Mouse (Mus musculus) MEL (cell line): ENCODE measurements around the gene Them5.

Source experiments
- CTCF ChIP-seq, 3 experiments: IDR thresholded peaks in 2 of 3; conservative IDR thresholded peaks in 1 of 3; 2 replicates each; pipeline ENCODE4 v1.5.1; 2011 to 2012; ENCODE audit warnings: low read length in 3 of 3, low read depth in 2 of 3, mild to moderate bottlenecking in 2 of 3, improper control_type of control experiment in 1 of 3, inconsistent platforms in 1 of 3, mixed read lengths in 1 of 3, moderate library complexity in 1 of 3; ENCODE audit not compliant: control insufficient read depth in 1 of 3, insufficient read depth in 1 of 3, poor library complexity in 1 of 3, severe bottlenecking in 1 of 3
- EP300 ChIP-seq, 2 experiments: IDR thresholded peaks; 2 replicates each; pipeline ENCODE4 v1.6.1; 2011; ENCODE audit warnings: improper control_type of control experiment in 2 of 2, low read length in 2 of 2, low read depth in 1 of 2, mild to moderate bottlenecking in 1 of 2
- ETS1 ChIP-seq: IDR thresholded peaks from 2 replicates; pipeline ENCODE4 v1.6.1; 2012; ENCODE audit warnings: low read depth, mild to moderate bottlenecking, inconsistent platforms, low read length, improper control_type of control experiment, moderate library complexity
- GABPA ChIP-seq: IDR thresholded peaks from 2 replicates; pipeline ENCODE4 v1.6.1; 2012; ENCODE audit warnings: low read depth, mild to moderate bottlenecking, inconsistent platforms, low read length, improper control_type of control experiment, moderate library complexity
- JUND ChIP-seq: IDR thresholded peaks from 2 replicates; pipeline ENCODE4 v1.6.1; 2011; ENCODE audit warnings: low read depth, mild to moderate bottlenecking, improper control_type of control experiment, low read length
- MAFK ChIP-seq: IDR thresholded peaks from 2 replicates; pipeline ENCODE4 v1.6.1; 2011; ENCODE audit warnings: low read depth, mild to moderate bottlenecking, low read length, improper control_type of control experiment, borderline replicate concordance
- MAX ChIP-seq: IDR thresholded peaks from 2 replicates; pipeline ENCODE4 v1.6.1; 2011; ENCODE audit warnings: low read length, improper control_type of control experiment
- NELFE ChIP-seq: IDR thresholded peaks from 2 replicates; pipeline ENCODE4 v1.6.1; 2011; ENCODE audit warnings: low read depth, low read length, improper control_type of control experiment
- POLR2A ChIP-seq, 2 experiments: IDR thresholded peaks; 2 replicates each; pipeline ENCODE4 v1.6.1; 2011 to 2012; ENCODE audit warnings: low read length in 2 of 2, mild to moderate bottlenecking in 2 of 2, control low read depth in 1 of 2, improper control_type of control experiment in 1 of 2, low read depth in 1 of 2, moderate library complexity in 1 of 2; ENCODE audit not compliant: control insufficient read depth in 1 of 2, insufficient read depth in 1 of 2, poor library complexity in 1 of 2
- RAD21 ChIP-seq: IDR thresholded peaks from 2 replicates; pipeline ENCODE4 v1.6.1; 2011; ENCODE audit warnings: mild to moderate bottlenecking, low read depth, low read length, improper control_type of control experiment
- TAL1 ChIP-seq: IDR thresholded peaks from 2 replicates; pipeline ENCODE4 v1.6.1; 2012; ENCODE audit warnings: mild to moderate bottlenecking, inconsistent platforms, low read length, moderate library complexity, mixed read lengths
- TBP ChIP-seq: IDR thresholded peaks from 2 replicates; pipeline ENCODE4 v1.8.0; 2011; ENCODE audit warnings: low read depth, low read length, improper control_type of control experiment
- USF1 ChIP-seq: IDR thresholded peaks from 2 replicates; pipeline ENCODE4 v1.6.1; 2014; ENCODE audit warnings: low read depth, mild to moderate bottlenecking, inconsistent platforms, low read length, improper control_type of control experiment, moderate library complexity
- ZKSCAN1 ChIP-seq: IDR thresholded peaks from 2 replicates; pipeline ENCODE4 v1.6.1; 2012; ENCODE audit warnings: low read depth, mild to moderate bottlenecking, inconsistent platforms, low read length, improper control_type of control experiment, moderate library complexity

DNA sequence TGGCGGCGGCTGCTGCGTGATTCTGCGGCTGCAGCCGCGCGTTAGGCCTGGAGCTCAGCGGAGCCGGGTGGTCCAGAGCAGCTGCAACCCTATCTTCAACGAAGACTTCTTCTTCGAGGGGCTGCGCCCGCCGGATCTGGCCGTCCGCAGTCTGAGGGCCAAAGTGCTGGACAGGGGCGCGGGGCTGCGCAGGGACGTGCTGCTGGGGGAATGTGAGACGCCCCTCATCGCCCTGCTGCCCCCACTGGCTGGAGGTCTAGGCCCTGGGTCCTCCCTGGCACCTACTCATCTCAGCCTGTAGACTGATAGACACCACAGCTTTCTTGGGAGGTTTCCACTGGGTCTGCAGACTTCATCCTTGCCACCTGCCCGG, 22.2 kb downstream of the Them5 start:
- TF ChIP-seq TBP (no peak), NELFE (no peak), EP300 (IDR thresholded peaks at IDR 0.05; ENCODE audit: low read depth in 1 of 2, low read length in 2 of 2) (no peak), CTCF (IDR thresholded peaks at IDR 0.05 in 2 of 3, conservative IDR thresholded peaks at IDR 0.05 in 1 of 3; ENCODE audit: control insufficient read depth in 1 of 3, insufficient read depth in 1 of 3, low read depth in 2 of 3, low read length in 3 of 3, poor library complexity in 1 of 3, severe bottlenecking in 1 of 3) (no peak), TAL1 (no peak), USF1 (no peak), JUND (no peak), MAX (no peak), ZKSCAN1 (no peak), ETS1 (no peak), GABPA (no peak), RAD21 (no peak), POLR2A (IDR thresholded peaks at IDR 0.05; ENCODE audit: control insufficient read depth in 1 of 2, insufficient read depth in 1 of 2, low read depth in 1 of 2, low read length in 2 of 2, poor library complexity in 1 of 2) (no peak), MAFK (no peak)
